Mouse (Mus musculus): ENCODE results near the gene Col6a4.

Col6a4 gene

DNA sequence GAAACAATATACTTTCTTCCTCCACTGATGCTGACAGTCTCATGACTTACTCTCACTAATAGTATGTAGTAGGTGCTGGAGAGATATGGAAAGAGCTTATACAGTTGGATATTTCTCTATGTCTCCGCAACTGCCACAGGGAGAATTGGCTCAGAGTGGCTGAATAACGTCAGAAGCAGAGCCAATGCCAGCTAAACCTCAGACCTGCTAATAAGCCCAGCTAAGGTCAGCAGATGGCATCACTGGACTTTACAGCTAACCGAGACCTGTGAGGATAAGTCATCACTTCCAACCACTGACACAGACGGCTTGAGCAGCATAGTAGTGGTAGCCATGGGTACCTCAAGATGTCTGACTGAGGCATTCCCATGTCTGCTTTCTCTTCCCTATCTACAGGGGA is 22.6 kb downstream of the Col6a4 start:
- DNase-seq (ENCODE audit: low read depth), result no peak

DNA sequence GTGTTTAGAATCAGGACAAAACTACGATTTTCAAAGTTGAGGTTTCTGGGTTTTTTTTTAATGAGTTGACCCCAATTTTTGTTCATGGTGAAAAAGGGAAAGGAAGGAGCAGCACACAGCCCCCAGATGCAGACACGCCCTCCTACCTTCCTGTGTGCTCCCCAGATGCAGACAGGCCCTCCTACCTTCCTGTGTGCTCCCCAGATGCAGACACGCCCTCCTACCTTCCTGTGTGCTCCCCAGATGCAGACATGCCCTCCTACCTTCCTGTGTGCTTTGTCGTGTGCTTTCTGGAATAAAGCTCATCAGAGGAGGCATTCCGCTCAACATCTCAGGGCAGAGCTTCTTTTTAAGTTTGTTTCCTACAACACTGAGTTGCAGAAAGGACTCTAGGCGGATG is 24.9 kb downstream of the Col6a4 start:
- peak; percentile 34 for DNase-seq (ENCODE audit: low read depth)

DNA sequence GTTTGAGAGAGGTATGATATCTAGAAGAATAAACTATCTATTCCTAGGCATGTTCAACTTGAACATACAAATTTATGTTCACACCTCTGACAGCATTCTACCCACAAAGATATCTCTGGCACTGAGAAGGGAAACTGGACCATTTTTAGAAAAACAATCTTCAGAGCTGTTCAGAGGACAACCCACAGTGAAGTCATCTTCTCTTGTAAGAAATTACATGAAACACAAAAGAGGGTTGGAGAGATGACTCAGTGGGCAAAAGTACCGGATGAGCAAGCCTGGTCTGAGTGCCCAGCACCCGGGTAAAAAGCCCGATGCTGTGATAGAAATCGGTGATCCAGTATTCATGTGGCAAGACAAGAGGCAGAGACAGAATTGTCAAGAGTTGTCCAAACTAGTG is 43.1 kb downstream of the Col6a4 start:
- no peak for DNase-seq (ENCODE audit: low read depth)

DNA sequence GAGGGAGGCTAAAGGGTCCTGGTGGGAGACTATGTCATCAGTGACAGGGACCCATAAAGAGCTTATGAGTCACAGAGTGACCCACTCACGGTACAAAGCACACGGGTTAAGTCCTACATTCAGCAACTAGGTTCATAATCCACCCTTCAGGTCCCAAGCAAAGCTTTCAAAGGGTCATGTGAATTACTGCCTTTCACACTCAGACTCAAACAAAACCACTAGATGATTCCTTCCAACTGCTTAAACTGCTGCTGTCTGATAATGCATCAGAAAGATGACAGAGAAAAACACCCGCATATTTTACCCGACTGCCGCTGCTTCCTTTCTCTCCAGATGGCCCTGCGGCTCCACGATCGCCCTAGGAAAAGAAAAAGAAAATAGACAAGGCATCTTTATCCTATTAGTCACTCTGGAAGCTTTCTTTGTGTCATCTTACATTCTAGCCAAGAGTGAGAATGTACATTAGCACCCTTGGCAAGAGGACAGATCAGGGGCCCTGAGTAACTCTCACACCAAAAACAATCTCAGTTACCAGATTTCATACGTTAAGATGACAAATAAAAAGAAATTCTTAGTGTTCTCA is 52.6 kb downstream of the Col6a4 start:
- no peak for DNase-seq (ENCODE audit: low read depth)

DNA sequence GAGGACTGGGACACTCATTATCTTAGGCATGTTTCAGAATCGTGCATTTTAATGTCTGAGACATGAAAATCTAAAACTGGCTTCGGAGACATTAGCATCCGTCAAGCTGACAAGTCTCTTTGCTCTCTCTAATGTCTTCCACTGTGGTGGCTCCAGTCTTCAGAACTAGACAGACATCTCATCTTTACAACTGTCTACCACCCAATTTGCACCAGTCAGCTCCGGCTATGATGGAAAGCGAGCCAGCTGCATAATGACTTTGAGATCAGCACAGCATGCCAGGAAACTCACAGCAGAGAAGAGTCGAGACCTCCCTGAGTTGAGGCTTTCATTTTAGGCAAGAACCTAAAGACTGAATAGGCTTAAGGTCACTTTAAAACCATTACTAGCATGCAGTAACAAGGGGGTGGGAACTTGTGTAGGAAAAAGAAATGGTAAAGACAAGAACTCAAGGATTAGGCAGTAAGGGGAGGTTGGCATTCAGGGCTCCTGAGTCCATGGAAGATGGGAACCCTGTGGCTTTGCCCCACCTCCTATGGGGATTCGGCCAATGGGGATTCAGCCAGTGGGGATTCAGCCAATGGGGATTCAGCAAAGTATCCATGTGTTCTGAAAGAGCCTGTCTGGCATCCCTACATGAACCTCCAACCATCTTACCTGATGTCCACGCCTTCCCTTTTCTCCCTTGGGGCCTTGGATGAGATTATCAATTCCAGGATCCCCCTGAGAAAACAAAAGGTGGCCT is 56.5 kb downstream of the Col6a4 start:
- DNase-seq (ENCODE audit: low read depth), result no peak

DNA sequence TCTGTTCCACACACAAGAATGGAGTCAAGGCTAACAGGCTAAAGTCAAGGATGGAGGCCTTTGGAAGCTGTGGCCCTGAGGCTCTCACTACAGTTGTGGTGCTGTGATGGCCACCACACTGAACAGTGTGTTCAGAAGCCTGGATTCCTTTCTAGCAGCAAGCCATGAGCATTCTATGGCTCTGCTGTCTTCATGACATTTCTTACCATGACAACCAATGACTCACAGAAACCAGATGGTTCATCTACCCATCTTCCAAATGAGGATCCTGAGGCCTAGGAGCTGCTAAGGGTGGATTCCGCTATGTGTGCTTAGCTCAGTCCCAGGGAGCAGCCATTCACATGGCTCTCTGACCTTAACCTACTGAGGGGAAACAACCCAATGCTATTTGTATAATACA is 57.3 kb downstream of the Col6a4 start:
- DNase-seq (ENCODE audit: low read depth), result no peak

DNA sequence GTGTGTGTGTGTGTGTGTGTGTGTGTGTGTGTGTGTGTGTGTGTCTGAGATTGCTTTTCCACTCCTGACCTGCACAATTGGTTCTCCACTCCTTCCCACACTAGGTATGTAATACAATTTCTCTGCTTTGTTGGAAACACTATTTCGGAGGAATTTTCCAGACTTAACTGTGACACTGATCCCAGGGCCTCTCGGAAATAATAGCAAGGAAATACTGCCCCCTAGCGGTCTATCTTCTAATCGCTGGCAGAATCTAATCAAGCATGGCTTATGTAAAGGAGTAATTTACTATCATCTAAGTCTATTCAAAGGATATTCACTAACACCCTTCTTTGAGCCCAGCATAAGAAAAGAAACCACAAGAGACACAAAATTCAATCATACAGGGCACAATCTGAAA is 57.7 kb downstream of the Col6a4 start:
- peak; percentile 31 for DNase-seq (ENCODE audit: low read depth)

DNA sequence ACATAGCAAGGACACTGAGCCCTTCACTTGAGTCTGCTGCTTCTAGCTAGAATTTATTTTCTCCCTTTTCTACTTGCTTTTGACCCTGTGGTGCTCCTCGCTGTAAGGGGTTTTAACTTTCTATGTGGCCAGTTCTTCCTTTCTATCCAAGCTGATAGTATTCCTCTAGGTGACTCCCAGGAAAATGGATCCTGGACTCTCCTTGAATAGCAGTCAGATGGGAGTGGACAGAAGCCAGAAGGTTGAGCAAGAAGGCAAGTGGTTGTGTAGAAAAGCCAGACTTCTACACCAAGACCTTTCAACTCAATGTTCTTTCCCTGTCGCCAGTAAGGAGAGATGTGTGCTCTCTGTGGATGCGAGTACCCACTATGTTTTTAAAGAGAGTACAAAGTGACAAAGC is 80.9 kb downstream of the Col6a4 start:
- no peak for DNase-seq (ENCODE audit: low read depth)

DNA sequence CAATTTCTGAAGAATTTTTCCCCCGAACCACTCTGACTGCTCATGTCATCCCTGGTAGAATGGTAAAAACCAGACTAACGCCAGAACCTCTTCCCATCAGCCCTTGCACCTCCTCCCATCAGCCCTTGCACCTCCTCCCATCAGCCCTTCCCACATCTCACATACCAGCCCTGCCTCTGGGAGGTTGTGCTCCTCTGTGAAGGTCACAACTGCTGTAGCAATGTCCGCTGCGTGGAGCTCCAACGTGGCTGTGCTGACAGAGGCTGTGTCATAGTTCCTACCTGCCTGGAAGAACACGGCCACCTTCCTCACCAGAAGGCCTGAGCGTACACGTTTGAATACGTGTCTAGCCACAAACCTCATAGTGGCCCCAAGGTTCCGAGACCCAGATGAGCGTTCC is 83.4 kb downstream of the Col6a4 start:
- DNase-seq (ENCODE audit: low read depth), result no peak

DNA sequence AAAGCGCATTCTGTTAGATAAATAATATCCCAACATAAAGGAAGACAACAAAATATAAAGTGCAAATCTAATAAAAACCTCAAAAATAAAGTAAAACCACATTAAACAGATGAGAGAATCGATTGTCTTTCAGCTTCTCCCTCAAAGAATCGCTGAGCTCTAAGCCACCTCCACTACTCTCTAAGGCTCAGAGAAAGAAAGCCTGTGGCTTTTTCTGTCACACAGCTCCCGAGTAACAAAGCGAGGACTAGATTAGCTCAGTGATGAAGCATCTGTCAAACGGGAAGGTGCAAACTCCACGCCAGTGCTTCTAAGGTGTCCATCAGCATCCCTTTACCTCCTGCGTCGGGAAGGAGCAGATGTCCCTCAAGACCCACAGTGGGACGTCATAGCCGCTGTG is 98.6 kb downstream of the Col6a4 start:
- no peak for DNase-seq (ENCODE audit: low read depth)

DNA sequence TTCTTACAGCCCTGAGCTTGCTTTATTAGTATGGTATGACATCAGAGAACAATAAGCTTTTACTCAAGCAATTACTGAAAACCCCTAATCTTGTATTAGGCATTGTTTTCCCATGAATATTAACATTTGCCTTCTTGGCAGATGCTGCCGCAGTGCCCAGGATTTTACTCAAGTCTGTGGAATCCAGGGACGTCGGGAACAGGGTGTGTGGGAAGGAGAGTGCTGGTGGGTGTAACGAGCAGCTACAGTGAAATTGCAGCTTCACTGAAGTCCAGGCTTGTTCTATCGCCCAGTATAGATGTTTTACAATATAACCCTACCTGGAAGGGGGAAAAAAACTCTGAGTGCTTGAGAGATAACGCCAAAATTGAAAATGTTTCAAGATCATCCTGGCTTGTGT is 104.2 kb downstream of the Col6a4 start:
- DNase-seq (ENCODE audit: low read depth), result no peak

DNA sequence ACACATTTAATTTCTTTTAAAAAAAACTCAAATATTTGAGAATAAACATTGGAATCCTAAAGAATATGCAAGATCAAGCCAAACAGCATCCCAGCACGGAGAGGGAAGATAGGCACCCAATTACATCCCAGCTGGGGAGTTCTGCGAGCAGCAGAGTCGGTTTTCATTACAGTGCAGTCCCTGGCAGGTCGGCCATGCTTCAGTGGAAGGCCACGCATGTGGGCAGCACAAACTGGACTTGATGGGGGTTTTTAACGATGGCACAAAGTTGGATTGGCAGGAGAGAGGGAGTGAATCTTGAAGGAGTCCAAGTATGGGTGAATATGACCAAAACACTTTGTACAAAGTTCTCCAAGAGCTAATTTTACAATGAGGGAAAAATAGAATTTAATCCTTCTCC is 106.5 kb downstream of the Col6a4 start:
- no peak for DNase-seq (ENCODE audit: low read depth)

DNA sequence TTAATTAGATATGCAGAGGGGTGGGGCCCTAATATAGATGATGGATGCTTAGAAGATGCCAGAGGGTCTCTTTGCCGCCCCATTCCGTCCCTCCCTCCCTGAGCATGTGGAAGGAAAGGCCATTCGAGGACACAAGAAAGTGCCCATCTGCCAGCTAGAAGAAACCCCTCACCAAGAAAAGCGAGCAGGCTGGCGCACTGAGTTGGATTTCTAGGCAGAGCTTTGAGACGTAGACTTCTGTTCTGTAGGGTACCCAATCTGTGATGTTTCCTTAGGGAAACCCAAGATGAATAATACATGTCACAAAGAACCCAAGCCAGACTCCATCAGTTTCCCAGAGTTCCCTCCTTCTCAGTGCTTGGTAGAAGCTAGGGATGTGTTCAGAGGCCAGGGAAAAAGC is 107.1 kb downstream of the Col6a4 start:
- no peak for DNase-seq (ENCODE audit: low read depth)

DNA sequence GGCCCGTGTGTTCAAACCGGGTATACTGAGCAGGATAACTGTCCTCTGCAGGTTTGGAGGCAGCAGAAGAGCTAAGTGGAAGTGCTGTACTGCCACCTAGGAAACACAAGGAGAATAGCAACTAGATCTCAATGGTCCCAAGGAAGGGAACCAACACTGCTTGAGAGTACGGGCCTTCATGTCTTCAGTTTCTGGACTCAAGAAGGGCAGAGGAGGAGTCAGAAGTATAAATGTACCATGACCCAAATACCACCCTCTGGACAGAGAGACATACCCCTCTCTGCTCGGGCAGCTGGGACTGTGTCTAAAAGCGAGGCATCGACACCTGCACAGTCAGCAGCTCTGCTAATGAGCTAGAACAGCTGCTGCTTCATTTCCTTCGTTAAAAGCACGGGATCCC is 108.5 kb downstream of the Col6a4 start:
- DNase-seq (ENCODE audit: low read depth), result peak; percentile 1

DNA sequence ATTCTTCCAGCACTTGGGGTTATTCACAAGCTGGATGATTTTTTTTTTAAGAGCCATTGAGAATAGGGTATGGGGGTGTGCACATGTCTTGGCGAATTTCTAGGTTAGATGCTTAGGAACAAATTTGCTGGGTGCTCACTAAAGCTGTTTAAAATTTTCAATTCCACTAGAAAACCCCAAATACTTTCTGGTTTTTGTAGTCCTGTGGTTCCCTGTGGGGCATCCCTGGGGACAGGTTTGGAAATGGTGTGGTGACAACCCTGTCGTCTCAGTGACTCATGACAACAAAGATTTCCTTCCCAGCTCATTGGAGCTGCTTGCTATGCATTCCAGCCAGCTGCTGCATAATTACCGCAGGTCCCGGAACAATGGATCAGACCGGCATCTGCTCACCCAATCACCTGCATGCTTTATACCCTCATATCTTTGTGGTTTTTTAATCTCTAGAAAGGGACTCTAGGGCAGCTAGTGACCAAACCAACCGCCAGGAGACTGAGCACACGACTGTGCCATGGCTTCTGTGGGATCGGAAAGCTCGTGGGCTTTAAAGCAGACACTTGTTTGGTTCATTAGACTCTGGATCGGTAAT is 111.6 kb downstream of the Col6a4 start:
- DNase-seq (ENCODE audit: low read depth), result no peak

DNA sequence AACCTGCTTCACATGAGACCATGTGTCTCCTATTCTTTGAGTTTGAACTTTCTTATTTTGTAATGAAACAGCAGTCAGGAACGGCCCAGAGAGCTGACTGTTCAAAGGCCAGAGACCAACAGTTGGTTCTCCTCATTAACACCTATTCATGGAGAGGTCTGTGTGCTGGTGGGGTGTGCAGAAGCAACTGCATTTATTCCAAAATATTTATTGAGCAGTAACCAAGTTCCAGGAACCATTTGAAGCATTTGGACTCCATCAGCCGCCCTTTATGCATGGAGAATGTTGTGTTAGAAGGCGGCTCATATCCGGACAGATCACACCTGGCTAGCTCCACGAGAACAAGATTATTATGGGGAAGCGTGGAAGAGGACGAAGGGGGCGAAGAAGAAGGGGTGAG is 118.1 kb downstream of the Col6a4 start:
- no peak for DNase-seq (ENCODE audit: low read depth)

DNA sequence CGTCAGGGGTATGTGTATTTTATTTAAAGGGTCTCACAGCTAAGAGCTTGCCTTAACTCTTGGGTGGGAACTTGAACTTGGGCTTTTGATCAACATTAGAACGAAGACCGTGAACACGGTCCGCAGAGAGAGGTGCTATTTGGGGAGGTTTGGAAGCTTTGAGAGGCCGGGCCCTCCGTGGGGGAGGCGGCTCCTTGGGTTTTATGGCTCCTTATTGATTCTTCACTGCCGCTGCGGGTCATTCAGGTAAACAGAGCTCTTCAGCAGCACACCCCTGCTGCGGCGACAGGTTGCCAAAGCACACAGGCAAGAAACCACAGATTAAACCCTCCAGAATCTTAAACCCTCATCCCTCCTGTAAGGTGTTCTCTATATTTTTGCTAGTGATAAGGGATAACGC is 119.7 kb downstream of the Col6a4 start:
- DNase-seq (ENCODE audit: low read depth), result no peak

DNA sequence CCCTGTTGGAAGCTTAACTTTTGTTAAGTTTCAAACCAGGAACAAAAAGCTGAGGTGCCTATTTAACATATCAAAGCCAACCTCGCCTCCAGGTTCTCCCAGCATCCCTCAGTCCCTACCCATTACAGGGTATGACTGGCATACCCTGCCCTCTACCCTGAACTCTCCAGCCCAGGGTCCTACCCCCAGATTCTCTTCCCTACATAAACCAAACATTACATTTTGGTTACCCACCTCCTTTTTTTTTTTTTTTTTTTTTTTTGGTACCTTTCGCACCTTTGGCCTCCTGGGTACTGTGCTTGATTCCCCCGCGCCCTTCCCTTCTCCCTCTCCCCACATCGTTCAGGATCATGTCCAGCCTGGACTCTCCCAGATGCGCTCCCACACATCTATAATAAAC is 120.3 kb downstream of the Col6a4 start:
- no peak for DNase-seq (ENCODE audit: low read depth)

DNA sequence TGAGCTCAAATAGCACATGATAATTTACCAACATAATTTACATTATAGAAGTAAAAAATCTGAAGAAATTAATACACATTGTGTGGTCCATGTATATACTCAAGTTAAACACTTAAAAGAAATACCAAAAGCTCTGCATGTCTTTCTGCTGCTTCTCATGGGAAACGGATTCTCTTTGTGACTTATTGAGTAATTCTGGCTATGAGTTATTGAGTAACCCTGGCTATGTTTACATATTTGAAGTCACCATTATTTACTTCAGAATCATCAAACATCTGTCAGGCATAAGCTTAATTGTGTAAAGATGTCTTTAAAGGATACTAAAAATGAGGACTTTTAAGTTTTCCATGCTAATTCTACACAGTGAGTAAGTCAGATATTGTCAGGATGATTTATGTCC is 122.8 kb downstream of the Col6a4 start:
- DNase-seq (ENCODE audit: low read depth), result no peak

DNA sequence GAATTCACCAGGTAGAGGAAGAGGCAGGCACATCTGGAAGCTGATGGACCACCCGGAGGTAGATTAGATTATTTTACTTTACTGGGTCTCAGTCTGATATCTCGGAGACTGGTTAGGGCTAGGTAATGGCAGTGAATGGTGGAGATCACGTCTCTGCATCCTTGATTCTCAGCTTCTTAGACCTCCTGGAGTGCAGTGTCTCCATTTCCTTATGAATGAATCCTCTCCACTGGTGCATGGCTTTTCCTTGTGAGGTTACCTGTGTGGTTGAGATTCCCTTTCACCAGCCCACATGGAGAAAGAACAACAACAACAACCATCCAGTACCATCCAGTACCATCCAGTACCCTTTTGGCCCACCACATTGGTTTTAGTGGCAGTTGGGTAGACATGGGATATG is 124.6 kb downstream of the Col6a4 start:
- no peak for DNase-seq (ENCODE audit: low read depth)

DNA sequence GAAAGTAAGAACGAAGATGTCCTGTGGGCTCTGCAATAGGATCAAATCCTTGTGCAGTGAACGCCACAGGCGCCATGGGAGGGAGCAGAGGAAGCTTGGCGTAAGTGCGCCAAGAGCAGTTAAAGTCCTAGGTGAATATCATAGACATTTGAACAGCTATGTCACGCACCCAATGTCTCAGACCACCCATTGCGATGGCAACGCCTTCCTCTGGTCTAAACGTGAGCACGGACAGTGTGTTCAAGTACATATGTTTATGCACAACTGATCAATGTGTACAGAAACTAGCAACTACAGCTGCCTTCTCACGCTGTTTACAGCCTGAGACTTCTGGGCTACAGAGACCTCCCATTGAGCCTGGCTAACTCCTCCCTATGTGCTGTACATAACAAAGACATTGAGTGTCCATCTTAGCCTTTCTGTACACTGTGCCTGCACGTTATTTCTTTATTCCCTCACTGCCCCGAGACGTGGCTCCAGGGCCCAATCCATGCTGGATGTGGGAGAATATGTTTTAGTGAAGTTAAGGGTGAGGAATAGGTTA is 125.2 kb downstream of the Col6a4 start:
- DNase-seq (ENCODE audit: low read depth), result no peak

DNA sequence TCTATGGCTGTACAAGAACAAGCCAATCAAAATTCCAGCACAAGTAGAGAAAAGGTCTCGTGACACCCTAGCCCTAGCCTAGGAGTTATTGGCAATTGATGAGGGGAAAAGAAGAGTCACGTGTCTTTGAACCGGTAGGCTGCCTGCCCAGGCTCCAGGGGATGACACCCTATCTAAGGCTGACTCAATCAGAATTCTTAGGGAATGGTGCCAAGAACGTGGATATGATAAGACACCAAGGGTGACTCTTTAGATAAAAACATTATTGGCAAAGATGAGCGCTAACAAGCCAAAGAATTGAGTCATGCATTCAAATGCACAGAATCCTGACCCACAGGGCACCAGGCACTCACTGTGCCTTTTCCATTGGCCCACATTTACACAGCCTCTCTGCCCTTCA is 125.7 kb downstream of the Col6a4 start:
- DNase-seq (ENCODE audit: low read depth), result no peak

DNA sequence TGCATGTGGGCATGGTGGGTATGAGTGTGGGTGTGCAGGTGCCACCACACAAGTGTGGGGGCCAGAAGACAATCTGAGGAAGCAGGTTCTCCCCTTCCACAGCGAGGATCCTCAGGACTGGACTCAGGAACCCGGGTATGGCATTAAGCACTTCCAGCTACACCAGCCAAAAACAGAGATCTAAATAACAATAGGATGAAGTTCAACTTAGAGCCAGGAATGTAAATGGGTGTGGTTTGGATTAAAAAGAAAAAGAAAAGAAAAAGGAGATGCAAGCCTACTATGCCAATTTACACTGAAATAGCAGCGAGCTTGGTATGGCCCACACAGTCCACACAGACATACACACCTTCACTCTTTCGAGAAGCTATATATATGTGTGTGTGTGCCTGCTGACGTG is 128.6 kb downstream of the Col6a4 start:
- no peak for DNase-seq (ENCODE audit: low read depth)

DNA sequence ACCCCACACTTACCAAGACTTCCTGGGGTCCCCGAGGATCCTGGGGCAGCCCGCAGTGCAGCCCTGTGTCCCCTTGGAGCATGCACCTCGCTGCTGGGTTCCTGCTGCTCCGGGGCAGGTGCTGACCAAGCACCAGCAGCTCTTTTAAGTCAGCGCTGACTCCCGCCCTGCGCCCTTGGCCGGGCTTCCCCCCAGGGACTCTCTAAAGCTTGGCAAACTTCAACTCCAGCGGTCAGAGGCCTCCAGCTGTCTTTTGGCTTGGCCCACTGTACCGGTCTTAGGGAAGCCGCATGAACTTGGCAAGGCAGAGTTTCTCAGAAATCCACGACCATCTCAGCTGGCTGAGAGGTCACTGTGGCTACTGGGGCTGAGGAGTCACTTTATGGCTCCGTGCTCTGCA is 136.1 kb downstream of the Col6a4 start, which contains the start of gene Col6a5:
Gene Col6a5, minus strand, starts transcription at position 111 of the 400 bp plus-strand sequence.
- DNase-seq (ENCODE audit: low read depth), result no peak

Data from naive thymus-derived CD4-positive, alpha-beta T cell, adult 2 months (primary cell).